Mouse (Mus musculus) neural tube, embryonic 12.5 days (tissue): ENCODE measurements around the gene Rmi2. TPM values are rescaled to one million over a fixed set of nuclear protein-coding genes. Genes with fewer than 3 reads are reported as not detected.

Experiments
- ATAC-seq: fragments of 200-750 bp; cut with Nextera tagmentation; 2 replicates; pipeline ENCODE4 v1.8.0; 2017; ENCODE audit warnings: low read depth, mild to moderate bottlenecking, moderate TSS enrichment, moderate library complexity; ENCODE audit not compliant: low FRiP score
- H3K27ac ChIP-seq: fragments of 300-500 bp; sonication (generic); 2 replicates; pipeline ENCODE4 v1.5.1; 2016
- H3K27me3 ChIP-seq: fragments of 300-500 bp; sonication (generic); replicated peaks from 2 replicates; pipeline ENCODE4 v1.6.1; 2016; ENCODE audit warnings: mild to moderate bottlenecking
- H3K36me3 ChIP-seq: fragments of 300-500 bp; sonication (generic); 2 replicates; pipeline ENCODE4 v1.6.1; 2016; ENCODE audit warnings: mild to moderate bottlenecking
- H3K4me1 ChIP-seq: fragments of 300-500 bp; sonication (generic); 2 replicates; pipeline ENCODE4 v1.6.1; 2016
- H3K4me2 ChIP-seq: fragments of 300-500 bp; sonication (generic); replicated peaks from 2 replicates; pipeline ENCODE4 v1.6.1; 2016; ENCODE audit warnings: mild to moderate bottlenecking
- H3K4me3 ChIP-seq: fragments of 300-500 bp; sonication (generic); 2 replicates; pipeline ENCODE4 v1.5.1; 2016
- H3K9ac ChIP-seq: fragments of 300-500 bp; sonication (generic); 2 replicates; pipeline ENCODE4 v1.6.1; 2016; ENCODE audit warnings: mild to moderate bottlenecking
- H3K9me3 ChIP-seq: fragments of 300-500 bp; sonication (generic); 2 replicates; pipeline ENCODE4 v1.6.1; 2016; ENCODE audit warnings: mild to moderate bottlenecking
- WGBS: fragments of 180-500 bp; shearing (Covaris S2); methylation state at CpG from one replicate; pipeline ENCODE4 v1.1.7; 2016; 5-methylcytosine and 5-hydroxymethylcytosine counted together
- polyA plus RNA-seq: library from polyadenylated mRNA; unstranded; fragments of >200 nt; fragmentation: Nextera tagmentation; extraction: Ambion mirVana; gene quantifications from 2 replicates; pipeline ENCODE4 v1.2.1, GENCODE M21; 2016

Rmi2 gene
- polyA plus RNA-seq, 1 experiment from 2014 or later: 1.9 TPM

DNA sequence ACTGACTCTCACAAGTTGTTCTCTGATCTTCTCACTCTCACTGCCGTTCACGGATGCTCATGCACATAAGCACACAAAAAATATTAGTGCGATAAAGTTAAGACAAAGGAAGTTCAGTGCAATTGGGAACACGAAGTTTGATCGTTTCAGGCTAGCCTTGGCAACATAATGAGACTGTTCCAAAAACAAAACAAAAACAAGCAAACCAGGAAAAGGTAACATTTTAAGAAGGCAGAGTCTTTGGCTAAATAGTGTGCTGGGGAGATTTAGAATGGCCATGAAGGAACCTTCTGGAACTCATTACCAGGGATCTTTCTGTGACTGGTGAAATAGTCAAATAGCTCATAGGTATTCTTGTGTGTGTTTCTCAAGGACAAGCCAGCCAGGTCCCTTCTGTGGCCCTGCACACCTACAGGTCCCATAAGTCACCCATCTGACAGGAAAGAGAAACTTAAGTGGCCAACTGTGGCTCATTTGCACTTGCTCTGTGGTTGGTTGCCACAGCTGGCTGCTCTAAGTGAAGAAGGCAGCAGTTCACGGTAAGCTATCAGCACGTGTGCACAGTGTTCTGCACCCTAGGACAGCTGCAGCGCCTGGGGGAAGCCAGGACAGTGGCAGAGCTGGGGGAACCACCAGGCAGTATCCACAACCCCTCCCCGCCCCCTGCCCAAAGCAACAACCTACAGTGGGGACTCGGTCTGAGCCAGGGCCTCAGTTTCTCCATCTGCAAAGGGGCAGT lies 28.9 kb upstream of the Rmi2 start, which contains the start of gene Prm1:
Gene Prm1, minus strand, starts transcription at position 51 of the 739 bp plus-strand sequence.
- Histone ChIP-seq H3K4me2 (no peak within 1 kb of the TSS), H3K9me3 (no peaks in the 10 kb centered on the region), H3K4me3 (no peak within 1 kb of the TSS), H3K9ac (no peak within 1 kb of the TSS), H3K27ac (no peak within 1 kb of the TSS), H3K4me1 (no peaks in the 10 kb centered on the region), H3K27me3 (no peaks in the 10 kb centered on the region), H3K36me3 (no peaks in the 10 kb centered on the region)
- no peak for ATAC-seq
- 80% methylated on average over 10 of the region's 10 CpGs for WGBS

- Histone ChIP-seq H3K4me2 (no peak overlapping the region), H3K9me3 (no peaks in the 10 kb centered on the region), H3K27me3 (no peaks in the 10 kb centered on the region), H3K27ac (no peak overlapping the region), H3K4me3 (no peak overlapping the region), H3K36me3 (no peaks in the 10 kb centered on the region), H3K9ac (no peak overlapping the region), H3K4me1 (no peaks in the 10 kb centered on the region)
- no peak for ATAC-seq
- 97% methylated on average over 1 of the region's 1 CpGs for WGBS
Measured at GRCm38 (mm10) chr16:10810376-10810775, 24.5 kb upstream of the Rmi2 start.

DNA sequence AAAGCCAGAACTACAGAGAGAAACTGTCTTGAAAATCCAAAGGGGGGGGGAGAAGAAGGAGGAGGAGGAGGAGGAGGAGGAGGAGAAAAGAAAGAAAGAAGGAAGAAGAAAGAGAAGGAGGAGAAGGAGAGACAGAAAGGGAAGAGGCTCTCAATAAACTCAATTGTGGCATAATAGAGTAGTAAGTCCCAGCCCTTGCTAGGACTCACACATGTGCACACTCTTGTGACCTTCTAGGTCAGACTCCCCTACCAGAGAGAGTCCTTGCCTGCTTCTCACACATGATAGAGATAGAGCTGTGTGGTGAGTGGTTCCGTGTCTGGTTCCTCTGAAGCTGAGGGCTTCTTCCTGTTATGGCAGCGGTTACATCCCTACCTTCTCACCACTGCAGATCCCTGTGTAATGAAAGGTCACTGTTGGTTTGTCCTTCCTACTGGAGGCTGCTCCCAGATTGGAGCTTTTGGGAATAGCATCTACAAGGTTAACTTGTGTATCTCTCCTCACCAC lies 21.9 kb upstream of the Rmi2 start, which contains the start of gene Gm11172:
Gene Gm11172, plus strand, starts transcription at position 51 of the 507 bp plus-strand sequence.
- no peak for ATAC-seq
- Histone ChIP-seq H3K9ac (no peak within 1 kb of the TSS), H3K4me3 (no peak within 1 kb of the TSS), H3K27me3 (no peaks in the 10 kb centered on the region), H3K36me3 (no peaks in the 10 kb centered on the region), H3K4me1 (no peaks in the 10 kb centered on the region), H3K4me2 (no peak within 1 kb of the TSS), H3K27ac (no peak within 1 kb of the TSS), H3K9me3 (no peaks in the 10 kb centered on the region)
- WGBS: 92% methylated on average over 2 of the region's 2 CpGs

DNA sequence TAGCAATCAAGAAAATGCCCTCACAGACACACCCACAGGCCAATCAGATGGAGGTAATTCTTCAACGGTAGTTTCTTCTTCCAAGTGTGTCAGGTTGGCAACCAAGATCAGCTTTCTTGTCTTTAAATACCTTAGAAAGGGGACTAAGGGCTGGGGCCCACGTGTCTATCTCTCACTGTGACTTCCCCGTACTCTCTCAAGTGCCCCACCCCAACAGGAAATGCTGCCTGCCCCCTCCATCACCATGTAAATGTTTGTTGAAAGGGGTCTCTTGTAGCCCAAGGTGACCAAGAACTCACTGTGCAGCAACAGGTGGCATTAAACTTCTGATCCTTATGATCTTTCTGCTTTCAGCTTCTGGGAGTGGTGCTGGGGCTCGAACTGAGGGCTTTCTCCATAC lies 21.1 kb upstream of the Rmi2 start:
- Histone ChIP-seq H3K4me2 (no peak overlapping the region), H3K36me3 (no peaks in the 10 kb centered on the region), H3K4me1 (no peaks in the 10 kb centered on the region), H3K9me3 (no peaks in the 10 kb centered on the region), H3K9ac (no peak overlapping the region), H3K27ac (no peak overlapping the region), H3K27me3 (no peaks in the 10 kb centered on the region), H3K4me3 (no peak overlapping the region)
- 82% methylated on average over 4 of the region's 4 CpGs for WGBS
- no peak for ATAC-seq

- Histone ChIP-seq H3K4me2 (no peak overlapping the region), H3K4me1 (no peaks in the 10 kb centered on the region), H3K27ac (no peak overlapping the region), H3K9ac (no peak overlapping the region), H3K9me3 (no peaks in the 10 kb centered on the region), H3K27me3 (no peaks in the 10 kb centered on the region), H3K36me3 (no peaks in the 10 kb centered on the region), H3K4me3 (no peak overlapping the region)
- 94% methylated on average over 4 of the region's 4 CpGs for WGBS
- ATAC-seq: no peak
Measured at GRCm38 (mm10) chr16:10814864-10815263, 20.0 kb upstream of the Rmi2 start.

DNA sequence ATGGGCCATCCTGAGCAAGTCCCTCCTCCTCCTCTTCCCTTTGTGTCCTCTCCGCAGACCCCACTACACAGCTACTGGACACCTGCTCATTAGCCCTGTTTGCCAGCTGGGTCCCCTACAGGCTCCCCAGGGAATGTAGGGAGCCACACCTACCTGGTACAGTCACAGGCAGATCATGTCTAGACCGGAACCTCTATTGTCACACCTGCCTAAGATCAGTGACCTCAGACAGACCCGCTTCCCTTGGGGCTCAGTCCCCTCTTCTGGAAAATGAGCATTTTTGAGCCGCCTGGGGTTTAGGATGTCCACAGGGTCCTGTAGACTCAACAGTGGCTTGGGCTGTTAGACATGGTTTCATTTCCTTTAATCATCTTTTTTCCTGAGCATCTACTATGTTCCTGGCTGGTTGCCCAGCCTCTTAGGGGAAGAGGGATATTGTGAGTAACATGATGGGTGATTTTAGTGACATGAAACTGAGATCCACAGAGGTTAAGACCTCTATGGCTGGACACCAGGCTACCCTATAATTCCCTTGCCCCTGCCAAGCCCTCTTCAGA lies 16.2 kb upstream of the Rmi2 start:
- Histone ChIP-seq H3K4me3 (no peak overlapping the region), H3K4me1 (no peaks in the 10 kb centered on the region), H3K27me3 (no peaks in the 10 kb centered on the region), H3K9ac (no peak overlapping the region), H3K36me3 (no peaks in the 10 kb centered on the region), H3K27ac (no peak overlapping the region), H3K4me2 (no peak overlapping the region), H3K9me3 (no peaks in the 10 kb centered on the region)
- no peak for ATAC-seq
- WGBS: 88% methylated on average over 4 of the region's 4 CpGs

DNA sequence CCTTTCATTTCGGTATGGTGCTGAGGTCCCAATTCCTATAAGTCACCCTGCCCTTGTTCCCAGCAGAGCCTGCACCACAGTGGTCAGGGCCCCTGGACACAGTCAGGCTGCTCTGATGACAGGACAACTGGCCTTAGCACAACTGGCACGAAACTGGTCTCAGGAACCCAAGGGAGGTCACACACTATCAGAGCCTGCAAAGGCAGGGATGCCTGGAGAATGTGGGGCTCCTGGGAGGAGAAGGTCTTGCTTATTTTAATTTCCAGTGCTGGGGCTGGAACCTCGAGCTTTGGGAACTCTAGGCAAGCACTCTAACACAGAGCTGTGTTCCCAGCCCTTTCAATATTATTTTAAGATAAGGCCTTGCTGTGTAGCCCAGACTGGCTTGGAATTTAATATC lies 14.9 kb upstream of the Rmi2 start:
- H3K4me3 ChIP-seq: no peak overlapping the region
- no peaks in the 10 kb centered on the region for H3K36me3 ChIP-seq
- H3K9ac ChIP-seq: no peak overlapping the region
- H3K4me1 ChIP-seq: no peaks in the 10 kb centered on the region
- ATAC-seq: no peak
- no peak overlapping the region for H3K27ac ChIP-seq
- no peaks in the 10 kb centered on the region for H3K27me3 ChIP-seq
- WGBS: 72% methylated on average over 3 of the region's 3 CpGs
- no peaks in the 10 kb centered on the region for H3K9me3 ChIP-seq
- H3K4me2 ChIP-seq: no peak overlapping the region

- no peak overlapping the region for H3K27ac ChIP-seq
- no peaks in the 10 kb centered on the region for H3K9me3 ChIP-seq
- H3K4me1 ChIP-seq: no peaks in the 10 kb centered on the region
- no peaks in the 10 kb centered on the region for H3K27me3 ChIP-seq
- no peaks in the 10 kb centered on the region for H3K36me3 ChIP-seq
- no peak for ATAC-seq
- H3K4me3 ChIP-seq: no peak overlapping the region
- H3K9ac ChIP-seq: no peak overlapping the region
- H3K4me2 ChIP-seq: no peak overlapping the region
- WGBS: 68% methylated on average over 4 of the region's 4 CpGs
Measured at GRCm38 (mm10) chr16:10821387-10821786, 13.5 kb upstream of the Rmi2 start.

- Histone ChIP-seq H3K27me3 (no peaks in the 10 kb centered on the region), H3K27ac (no peak overlapping the region), H3K9ac (no peak overlapping the region), H3K4me3 (no peak overlapping the region), H3K9me3 (no peaks in the 10 kb centered on the region), H3K4me2 (no peak overlapping the region), H3K36me3 (no peaks in the 10 kb centered on the region), H3K4me1 (no peaks in the 10 kb centered on the region)
- no peak for ATAC-seq
- WGBS: 83% methylated on average over 1 of the region's 1 CpGs
Measured at GRCm38 (mm10) chr16:10824536-10824935, 10.3 kb upstream of the Rmi2 start.

DNA sequence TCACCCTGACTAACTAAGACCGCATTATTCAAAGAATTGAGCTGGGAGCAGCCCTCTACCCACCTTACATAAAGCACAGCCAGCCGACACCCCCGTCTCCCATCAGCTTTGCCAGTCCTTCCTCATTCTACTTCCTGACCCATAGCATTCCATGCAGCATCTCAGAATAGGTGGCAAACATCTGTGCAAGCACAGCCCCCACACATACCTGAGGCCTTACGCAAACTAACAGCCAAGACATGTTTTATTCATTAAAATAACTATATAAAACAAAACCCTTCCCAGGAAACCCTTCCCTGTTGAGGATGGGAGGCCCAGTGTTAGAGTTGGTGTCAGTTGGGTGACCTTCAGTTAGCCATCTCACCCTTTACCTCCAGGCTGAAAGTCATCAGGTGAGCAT lies 9.0 kb upstream of the Rmi2 start:
- Histone ChIP-seq H3K27ac (no peak overlapping the region), H3K36me3 (no peaks in the 10 kb centered on the region), H3K4me1 (no peaks in the 10 kb centered on the region), H3K4me2 (no peak overlapping the region), H3K27me3 (no peaks in the 10 kb centered on the region), H3K4me3 (no peak overlapping the region), H3K9ac (no peak overlapping the region), H3K9me3 (no peaks in the 10 kb centered on the region)
- no peak for ATAC-seq
- WGBS: 92% methylated on average over 4 of the region's 4 CpGs

- no peaks in the 10 kb centered on the region for H3K9me3 ChIP-seq
- WGBS: 90% methylated on average over 9 of the region's 9 CpGs
- no peak overlapping the region for H3K27ac ChIP-seq
- H3K27me3 ChIP-seq: no peaks in the 10 kb centered on the region
- no peaks in the 10 kb centered on the region for H3K4me1 ChIP-seq
- H3K4me2 ChIP-seq: no peak overlapping the region
- ATAC-seq: no peak
- no peak overlapping the region for H3K9ac ChIP-seq
- no peaks in the 10 kb centered on the region for H3K36me3 ChIP-seq
- no peak overlapping the region for H3K4me3 ChIP-seq
Measured at GRCm38 (mm10) chr16:10827269-10827668, 7.6 kb upstream of the Rmi2 start.

- Histone ChIP-seq H3K4me1 (no peaks in the 10 kb centered on the region), H3K9ac (no peak overlapping the region), H3K36me3 (no peaks in the 10 kb centered on the region), H3K27ac (no peak overlapping the region), H3K4me3 (no peak overlapping the region), H3K4me2 (no peak overlapping the region), H3K27me3 (no peaks in the 10 kb centered on the region), H3K9me3 (no peaks in the 10 kb centered on the region)
- WGBS: 84% methylated on average over 7 of the region's 7 CpGs
- no peak for ATAC-seq
Measured at GRCm38 (mm10) chr16:10827766-10828460, 6.9 kb upstream of the Rmi2 start.
